Mouse (Mus musculus) forebrain, embryonic 14.5 days (tissue): ENCODE results near the gene Clec4a1. TPM values are rescaled to one million over a fixed set of nuclear protein-coding genes. Genes with fewer than 3 reads are reported as not detected.

Experiments
- ATAC-seq: fragments of 200-750 bp; cut with Nextera tagmentation; 2 replicates; pipeline ENCODE4 v1.8.0; 2017; ENCODE audit warnings: mild to moderate bottlenecking, moderate library complexity
- DNase-seq: peaks from one replicate; pipeline ENCODE4 v3.0.0-alpha.2; 2015; ENCODE audit warnings: low spot score
- H3K27ac ChIP-seq: fragments of 300-500 bp; sonication (generic); 2 replicates; pipeline ENCODE4 v1.5.1; 2014; ENCODE audit warnings: low read depth, mild to moderate bottlenecking, control low read depth, low read length, moderate library complexity
- H3K27me3 ChIP-seq: fragments of 300-500 bp; sonication (generic); replicated peaks from 2 replicates; pipeline ENCODE4 v1.6.1; 2014; ENCODE audit warnings: low read length, control low read depth, mixed read lengths; ENCODE audit not compliant: control insufficient read depth, insufficient read depth
- H3K36me3 ChIP-seq: fragments of 300-500 bp; sonication (generic); 2 replicates; pipeline ENCODE4 v1.6.1; 2014; ENCODE audit warnings: low read length, control low read depth; ENCODE audit not compliant: control insufficient read depth, insufficient read depth
- H3K4me1 ChIP-seq: fragments of 300-500 bp; sonication (generic); 2 replicates; pipeline ENCODE4 v1.6.1; 2014; ENCODE audit warnings: antibody characterized with exemption, low read length, control low read depth; ENCODE audit not compliant: control insufficient read depth, insufficient read depth
- H3K4me2 ChIP-seq: fragments of 300-500 bp; sonication (generic); 2 replicates; pipeline ENCODE4 v1.6.1; 2014; ENCODE audit warnings: mild to moderate bottlenecking, control low read depth, low read length
- H3K4me3 ChIP-seq: fragments of 300-500 bp; sonication (generic); 2 replicates; pipeline ENCODE4 v1.5.1; 2014; ENCODE audit warnings: low read depth, low read length, control low read depth
- H3K9ac ChIP-seq: fragments of 300-500 bp; sonication (generic); 2 replicates; pipeline ENCODE4 v1.6.1; 2014; ENCODE audit warnings: mild to moderate bottlenecking, low read length, control low read depth, moderate library complexity
- H3K9me3 ChIP-seq: fragments of 300-500 bp; sonication (generic); replicated peaks from 2 replicates; pipeline ENCODE4 v1.6.1; 2016; ENCODE audit warnings: low read length, control low read depth, mixed read lengths; ENCODE audit not compliant: control insufficient read depth
- WGBS: fragments of 180-500 bp; shearing (Covaris S2); extraction: QIAGEN DNeasy Blood & Tissue Kit; methylation state at CpG from one replicate; pipeline ENCODE4 v1.1.7; 2014; 5-methylcytosine and 5-hydroxymethylcytosine counted together
- polyA plus RNA-seq: library from polyadenylated mRNA; unstranded; fragments of >200 nt; fragmentation: Nextera tagmentation; extraction: Ambion mirVana; gene quantifications from 2 replicates; pipeline ENCODE4 v1.2.1, GENCODE M21; 2014

Gene Clec4a1
- polyA plus RNA-seq = 1.2 TPM in 2 replicates

DNA sequence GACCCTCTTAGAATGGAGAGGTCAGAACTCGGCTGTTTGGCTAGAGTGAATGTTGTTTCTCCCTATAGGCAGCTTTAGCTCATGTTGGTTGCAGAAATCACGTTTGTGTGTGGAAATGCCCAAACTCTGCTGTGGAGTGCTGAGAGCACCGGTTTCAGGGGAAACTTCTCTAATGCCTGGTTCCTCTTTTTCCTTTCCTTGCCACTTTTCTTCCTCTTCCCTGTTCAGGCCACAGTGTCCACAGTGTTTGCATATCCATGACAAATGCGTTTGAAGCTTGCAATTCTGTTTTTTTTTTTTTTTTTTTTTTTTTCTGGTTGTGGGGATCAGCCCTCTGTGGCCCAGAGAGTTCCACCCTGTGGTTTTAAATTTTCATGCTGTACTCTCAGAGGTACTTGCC lies at the start of gene Clec4a1:
Gene Clec4a1, plus strand, starts transcription at position 398 of the 400 bp plus-strand sequence.
- Histone ChIP-seq H3K27me3 (no peaks in the 10 kb centered on the region), H3K4me2 (no peak within 1 kb of the TSS), H3K4me3 (no peak within 1 kb of the TSS), H3K36me3 (no peaks in the 10 kb centered on the region), H3K9me3 (no peaks in the 10 kb centered on the region), H3K9ac (no peak within 1 kb of the TSS), H3K4me1 (no peaks in the 10 kb centered on the region), H3K27ac (no peak within 1 kb of the TSS)
- WGBS = 72% methylated on average over 4 of the region's 4 CpGs
- DNase-seq (no peak), ATAC-seq (no peak)

DNA sequence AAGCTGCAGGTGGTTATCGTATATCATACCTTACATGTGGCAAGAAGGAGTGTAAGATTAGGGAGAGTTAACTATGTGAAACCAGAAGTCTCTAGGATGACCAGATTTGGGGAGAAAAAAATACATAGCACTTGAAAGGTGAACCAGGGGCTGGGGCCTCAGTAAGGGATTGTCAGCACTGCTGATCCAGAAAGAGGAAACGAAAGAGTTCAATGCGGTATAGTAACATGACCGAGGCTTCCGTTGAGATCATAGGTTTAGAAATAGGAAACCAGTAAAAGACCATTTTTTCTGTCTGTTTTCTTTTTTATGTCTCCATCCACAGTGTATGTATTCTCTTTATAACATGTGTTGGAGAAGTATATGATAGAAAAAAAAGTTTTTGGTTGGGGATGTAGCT lies 48.8 kb upstream of the Clec4a1 start:
- H3K27ac ChIP-seq = no peak overlapping the region
- WGBS = 98% methylated on average over 5 of the region's 5 CpGs
- peaks cover 7% of the 10 kb centered on the region for H3K36me3 ChIP-seq
- ATAC-seq = no peak
- no peak overlapping the region for H3K9ac ChIP-seq
- H3K27me3 ChIP-seq = no peaks in the 10 kb centered on the region
- no peaks in the 10 kb centered on the region for H3K9me3 ChIP-seq
- H3K4me1 ChIP-seq = peaks cover 5% of the 10 kb centered on the region; the same call in 1 of the 2 replicates
- H3K4me3 ChIP-seq = no peak overlapping the region
- no peak for DNase-seq
- no peak overlapping the region for H3K4me2 ChIP-seq

GRCm38 (mm10) chr6:122873871-122874719 lies 47.6 kb upstream of the Clec4a1 start, which contains the start of gene Necap1:
Gene Necap1, plus strand, starts transcription at chr6:122874474.
- 7% methylated on average over 43 of the region's 43 CpGs for WGBS
- peak; percentile 99 for ATAC-seq
- peak; percentile 98 for DNase-seq

DNA sequence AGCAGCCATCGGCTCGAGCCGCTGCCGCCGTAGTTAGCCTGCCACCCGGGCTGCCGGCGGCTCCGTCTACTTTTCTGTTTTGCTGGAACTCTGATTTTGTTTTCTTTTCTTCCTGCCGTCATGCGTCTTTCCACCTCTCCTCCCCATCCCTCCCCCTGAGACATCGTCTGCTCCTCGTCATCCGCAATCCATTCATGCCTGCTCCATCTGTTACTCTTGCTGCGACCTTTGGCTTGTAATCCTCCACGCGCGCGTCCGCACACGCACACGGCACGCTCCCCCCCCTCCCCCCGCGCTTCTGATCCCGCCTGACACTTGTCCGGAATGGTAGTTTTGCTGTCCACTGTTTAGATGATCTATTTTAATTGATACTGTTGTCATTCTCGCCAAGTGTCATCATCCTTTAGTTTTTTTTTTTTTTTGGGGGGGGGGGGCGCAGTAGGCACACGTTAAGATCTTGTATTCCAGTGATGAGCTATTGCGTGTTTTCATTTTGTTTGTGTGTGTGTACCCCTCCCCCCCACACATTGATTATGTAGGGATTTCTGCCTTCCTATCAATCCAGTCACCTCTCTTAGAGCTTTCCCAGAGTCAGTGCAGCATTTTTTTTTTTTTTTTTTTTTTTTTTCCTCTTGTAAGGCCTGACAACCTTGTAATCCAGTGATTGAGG lies 46.8 kb upstream of the Clec4a1 start:
- ATAC-seq (peak; percentile 72), DNase-seq (peak; percentile 57)
- H3K27me3 ChIP-seq = no peaks in the 10 kb centered on the region
- H3K4me1 ChIP-seq = peaks cover 5% of the 10 kb centered on the region; the same call in 1 of the 2 replicates
- peak overlapping the region; percentile 86 for H3K27ac ChIP-seq
- no peaks in the 10 kb centered on the region for H3K9me3 ChIP-seq
- peak overlapping the region; percentile 84 for H3K9ac ChIP-seq
- under 1% methylated on average over 31 of the region's 31 CpGs for WGBS
- peak overlapping the region; percentile 61 for H3K4me2 ChIP-seq
- H3K4me3 ChIP-seq = peak overlapping the region; percentile 82
- H3K36me3 ChIP-seq = peaks cover 24% of the 10 kb centered on the region

More at GRCm38 (mm10) chr6:122873871-122874719, 47.6 kb upstream of the Clec4a1 start, which contains the start of gene Necap1:
- peaks cover 5% of the 10 kb centered on the region; the same call in 1 of the 2 replicates for H3K4me1 ChIP-seq
- H3K9ac ChIP-seq = peak within 1 kb of the TSS; percentile 84
- H3K4me2 ChIP-seq = peak within 1 kb of the TSS; percentile 61
- no peaks in the 10 kb centered on the region for H3K9me3 ChIP-seq
- H3K4me3 ChIP-seq = peak within 1 kb of the TSS; percentile 82
- H3K36me3 ChIP-seq = peaks cover 18% of the 10 kb centered on the region
- H3K27ac ChIP-seq = peak within 1 kb of the TSS; percentile 86
- no peaks in the 10 kb centered on the region for H3K27me3 ChIP-seq

GRCm38 (mm10) chr6:122879141-122879735 lies 42.4 kb upstream of the Clec4a1 start:
- H3K36me3 ChIP-seq = peaks cover 65% of the 10 kb centered on the region
- peaks cover 5% of the 10 kb centered on the region; the same call in 1 of the 2 replicates for H3K4me1 ChIP-seq
- no peak overlapping the region for H3K9ac ChIP-seq
- H3K27me3 ChIP-seq = no peaks in the 10 kb centered on the region
- H3K4me2 ChIP-seq = no peak overlapping the region
- no peak overlapping the region for H3K4me3 ChIP-seq
- H3K9me3 ChIP-seq = no peaks in the 10 kb centered on the region
- H3K27ac ChIP-seq = no peak overlapping the region
- DNase-seq (no peak), ATAC-seq (no peak)
- 92% methylated on average over 7 of the region's 7 CpGs for WGBS

- Histone ChIP-seq H3K4me2 (no peak overlapping the region), H3K4me1 (peaks cover 5% of the 10 kb centered on the region; the same call in 1 of the 2 replicates), H3K9me3 (no peaks in the 10 kb centered on the region), H3K27ac (no peak overlapping the region), H3K27me3 (no peaks in the 10 kb centered on the region), H3K9ac (no peak overlapping the region), H3K4me3 (no peak overlapping the region), H3K36me3 (peaks cover 72% of the 10 kb centered on the region)
- WGBS = 89% methylated on average over 7 of the region's 7 CpGs
- DNase-seq (no peak), ATAC-seq (no peak)
Measured at GRCm38 (mm10) chr6:122879781-122880505, 41.7 kb upstream of the Clec4a1 start.

DNA sequence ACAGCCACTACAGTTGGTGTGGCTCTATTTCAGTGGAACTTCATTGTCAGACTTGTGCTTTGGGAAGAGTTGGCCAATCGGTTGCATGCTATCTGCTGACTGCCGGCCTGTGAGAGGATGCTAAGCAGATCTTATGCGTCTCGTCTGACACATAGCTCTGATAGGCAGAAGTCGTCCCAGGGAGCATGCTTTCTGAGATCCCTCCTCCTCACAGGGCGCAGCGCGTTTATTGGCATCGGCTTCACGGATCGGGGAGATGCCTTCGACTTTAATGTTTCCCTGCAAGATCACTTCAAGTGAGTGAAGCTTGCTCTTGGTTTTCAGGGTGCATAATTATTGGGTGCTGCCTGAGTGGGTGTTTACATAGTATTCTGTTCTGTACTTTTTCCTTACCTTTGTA lies 40.4 kb upstream of the Clec4a1 start:
- Histone ChIP-seq H3K4me2 (no peak overlapping the region), H3K27me3 (no peaks in the 10 kb centered on the region), H3K9ac (no peak overlapping the region), H3K27ac (no peak overlapping the region), H3K4me1 (no peaks in the 10 kb centered on the region), H3K9me3 (no peaks in the 10 kb centered on the region), H3K36me3 (peaks cover 86% of the 10 kb centered on the region), H3K4me3 (no peak overlapping the region)
- no peak for DNase-seq
- ATAC-seq = no peak
- WGBS = 94% methylated on average over 12 of the region's 12 CpGs

DNA sequence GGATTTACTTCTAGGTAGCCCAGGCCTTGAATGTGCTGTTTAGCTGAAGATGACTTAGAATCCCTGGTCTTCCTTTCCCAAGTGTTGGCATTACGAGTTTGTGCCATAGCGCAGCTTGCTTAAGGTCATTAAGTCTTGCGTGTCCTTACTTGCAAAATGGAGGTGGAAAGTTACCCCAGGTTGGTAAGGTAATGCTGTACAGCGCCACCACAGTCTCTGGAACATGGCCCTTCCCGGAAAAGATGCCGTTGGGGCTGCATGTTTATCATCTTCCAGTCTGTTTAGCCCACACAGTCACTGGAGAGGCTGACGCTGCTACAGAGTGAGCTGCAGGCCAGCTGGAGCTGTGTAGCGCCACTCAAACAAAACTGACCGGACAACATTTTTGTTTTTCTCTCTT lies 38.0 kb upstream of the Clec4a1 start:
- Histone ChIP-seq H3K4me2 (no peak overlapping the region), H3K27me3 (no peaks in the 10 kb centered on the region), H3K27ac (no peak overlapping the region), H3K9ac (no peak overlapping the region), H3K9me3 (no peaks in the 10 kb centered on the region), H3K36me3 (peaks cover 94% of the 10 kb centered on the region), H3K4me3 (no peak overlapping the region), H3K4me1 (no peaks in the 10 kb centered on the region)
- ATAC-seq (no peak), DNase-seq (no peak)
- WGBS = 92% methylated on average over 9 of the region's 9 CpGs
